Mouse (Mus musculus) spleen, adult 2 months (tissue): ENCODE measurements at regions not wholly inside any gene's neighbourhood (a gene's known extent, or its start where the extent isn't known, plus 50 kb on each side); places are given as distances from the start of the nearest gene placed in this dataset.

Experiments used
- DNase-seq, 2 experiments: peaks; one replicate each; pipeline versions ENCODE4 v3.0.0 to v3.0.0-alpha.2; 2012 to 2021; ENCODE audit warnings: low spot score in 2 of 2, low read depth in 1 of 2
- H3K27ac ChIP-seq: fragments of 200-500 bp; 2 replicates; pipeline ENCODE4 v1.5.1; 2012; ENCODE audit warnings: low read length, inconsistent platforms; ENCODE audit not compliant: insufficient read depth
- H3K27me3 ChIP-seq: fragments of 200-500 bp; 2 replicates; pipeline ENCODE4 v1.6.1; 2012; ENCODE audit warnings: mild to moderate bottlenecking, moderate library complexity, low read length, inconsistent platforms; ENCODE audit not compliant: control insufficient read depth, insufficient read depth
- H3K36me3 ChIP-seq: fragments of 200-500 bp; 2 replicates; pipeline ENCODE4 v1.6.1; 2012; ENCODE audit warnings: mild to moderate bottlenecking, low read length, inconsistent platforms; ENCODE audit not compliant: control insufficient read depth, insufficient read depth
- H3K4me1 ChIP-seq: fragments of 200-500 bp; 2 replicates; pipeline ENCODE4 v1.6.1; 2011; ENCODE audit warnings: inconsistent platforms; ENCODE audit not compliant: control insufficient read depth, insufficient read depth, insufficient read length
- H3K4me3 ChIP-seq: fragments of 200-500 bp; 2 replicates; pipeline ENCODE4 v1.5.1; 2011; ENCODE audit warnings: mild to moderate bottlenecking, inconsistent platforms; ENCODE audit not compliant: insufficient read depth, insufficient read length; ENCODE audit errors: extremely low read depth
- CTCF ChIP-seq: fragments of 200-500 bp; IDR thresholded peaks from 2 replicates; pipeline ENCODE4 v1.5.1; 2011; ENCODE audit warnings: mild to moderate bottlenecking, inconsistent platforms; ENCODE audit not compliant: insufficient read depth, insufficient read length, insufficient replicate concordance; ENCODE audit errors: extremely low read depth
- POLR2A ChIP-seq: fragments of 200-500 bp; IDR thresholded peaks from 2 replicates; pipeline ENCODE4 v1.6.1; 2011; ENCODE audit warnings: low read depth, low read length, inconsistent platforms
- WGBS: fragments of 180-500 bp; shearing (Covaris S2); methylation state at CpG from one replicate; pipeline ENCODE4 v1.1.7; 2018; 5-methylcytosine and 5-hydroxymethylcytosine counted together

GRCm38 (mm10) chr7:136196424-136197160 is 480.4 kb upstream of the Mki67 start:
- H3K27me3 ChIP-seq: no peaks in the 10 kb centered on the region
- 91% methylated on average over 17 of the region's 17 CpGs for WGBS
- no peaks in the 10 kb centered on the region for H3K36me3 ChIP-seq
- H3K4me1 ChIP-seq: no peaks in the 10 kb centered on the region
- TF ChIP-seq CTCF (no peak), POLR2A (no peak)
- DNase-seq: no peak
- H3K27ac ChIP-seq: no peak overlapping the region
- H3K4me3 ChIP-seq: no peak overlapping the region

DNA sequence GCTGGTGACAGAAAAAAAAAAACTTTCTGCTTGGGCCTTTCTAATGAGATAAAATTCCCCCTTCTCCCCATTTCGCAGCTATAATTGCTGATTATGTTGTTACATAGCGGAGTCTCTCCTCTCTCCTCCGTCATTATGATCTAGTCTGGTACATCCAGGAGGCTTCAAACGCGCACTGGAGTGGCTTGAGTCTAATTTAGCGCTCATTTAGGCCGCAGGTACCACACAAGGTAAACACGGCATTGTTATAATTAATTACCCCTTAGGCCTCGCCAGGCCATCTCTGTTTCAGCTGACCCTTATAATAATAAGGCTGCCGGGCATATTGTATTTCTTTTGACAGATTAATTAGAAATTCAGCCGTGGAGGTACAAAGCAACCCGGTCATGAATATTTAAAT is 492.7 kb upstream of the Mki67 start:
- no peaks in the 10 kb centered on the region for H3K36me3 ChIP-seq
- WGBS: 89% methylated on average over 12 of the region's 12 CpGs
- H3K27me3 ChIP-seq: no peaks in the 10 kb centered on the region
- no peak for DNase-seq
- no peak for TF ChIP-seq CTCF
- TF ChIP-seq POLR2A: no peak
- H3K4me3 ChIP-seq: no peak overlapping the region
- no peaks in the 10 kb centered on the region for H3K4me1 ChIP-seq
- no peak overlapping the region for H3K27ac ChIP-seq

DNA sequence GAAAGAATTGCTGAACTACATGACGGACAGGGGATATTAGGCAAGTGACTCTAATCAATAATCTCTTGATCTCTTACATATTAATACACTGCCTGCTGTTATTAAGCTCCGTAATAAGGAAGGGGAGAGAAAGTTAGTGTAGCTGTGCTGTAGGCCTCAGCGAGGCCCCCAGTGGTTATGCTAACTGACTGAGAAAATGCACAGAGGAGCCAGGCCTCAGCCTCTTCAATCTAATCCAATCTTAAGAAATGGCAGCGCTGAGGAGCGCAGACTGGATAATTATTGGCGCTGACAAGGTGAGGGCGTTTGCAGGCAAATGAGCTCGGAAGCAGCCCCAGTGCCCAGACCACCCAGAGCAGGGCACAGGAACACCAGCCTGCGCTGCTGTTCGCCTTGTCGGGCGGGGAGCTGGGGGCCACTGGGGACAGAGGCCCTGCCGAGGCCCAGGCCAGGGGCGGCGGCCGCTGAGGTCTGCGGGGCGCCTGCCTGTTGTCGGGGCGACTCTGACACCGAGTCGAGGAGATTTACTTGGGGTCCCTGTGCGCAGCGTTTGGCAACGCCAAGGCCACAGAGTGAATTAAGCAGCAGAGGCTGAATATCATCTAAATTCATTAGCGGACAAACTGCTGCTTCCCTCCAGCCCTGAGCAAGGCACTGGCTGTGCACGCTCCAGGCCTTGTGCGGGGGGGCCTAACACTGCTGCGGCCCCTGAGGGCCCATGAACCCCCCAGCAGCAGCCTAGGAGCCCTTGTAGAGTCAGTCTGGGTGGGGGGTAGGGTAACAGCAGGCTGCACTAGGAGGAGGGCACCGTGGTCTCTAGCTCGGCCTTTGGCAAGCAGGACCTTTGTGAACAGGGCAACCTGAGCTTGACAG is 493.4 kb upstream of the Mki67 start:
- H3K27me3 ChIP-seq: no peaks in the 10 kb centered on the region
- no peaks in the 10 kb centered on the region for H3K36me3 ChIP-seq
- no peak overlapping the region for H3K4me3 ChIP-seq
- 83% methylated on average over 31 of the region's 31 CpGs for WGBS
- H3K27ac ChIP-seq: no peak overlapping the region
- TF ChIP-seq CTCF (no peak), POLR2A (no peak)
- no peaks in the 10 kb centered on the region for H3K4me1 ChIP-seq
- DNase-seq: no peak

- H3K27me3 ChIP-seq: no peaks in the 10 kb centered on the region
- no peak overlapping the region for H3K4me3 ChIP-seq
- no peak for DNase-seq
- 79% methylated on average over 8 of the region's 8 CpGs for WGBS
- H3K27ac ChIP-seq: no peak overlapping the region
- H3K36me3 ChIP-seq: no peaks in the 10 kb centered on the region
- H3K4me1 ChIP-seq: no peaks in the 10 kb centered on the region
- TF ChIP-seq CTCF (no peak), POLR2A (no peak)
Measured at GRCm38 (mm10) chr7:136212492-136212891, 496.3 kb upstream of the Mki67 start.

DNA sequence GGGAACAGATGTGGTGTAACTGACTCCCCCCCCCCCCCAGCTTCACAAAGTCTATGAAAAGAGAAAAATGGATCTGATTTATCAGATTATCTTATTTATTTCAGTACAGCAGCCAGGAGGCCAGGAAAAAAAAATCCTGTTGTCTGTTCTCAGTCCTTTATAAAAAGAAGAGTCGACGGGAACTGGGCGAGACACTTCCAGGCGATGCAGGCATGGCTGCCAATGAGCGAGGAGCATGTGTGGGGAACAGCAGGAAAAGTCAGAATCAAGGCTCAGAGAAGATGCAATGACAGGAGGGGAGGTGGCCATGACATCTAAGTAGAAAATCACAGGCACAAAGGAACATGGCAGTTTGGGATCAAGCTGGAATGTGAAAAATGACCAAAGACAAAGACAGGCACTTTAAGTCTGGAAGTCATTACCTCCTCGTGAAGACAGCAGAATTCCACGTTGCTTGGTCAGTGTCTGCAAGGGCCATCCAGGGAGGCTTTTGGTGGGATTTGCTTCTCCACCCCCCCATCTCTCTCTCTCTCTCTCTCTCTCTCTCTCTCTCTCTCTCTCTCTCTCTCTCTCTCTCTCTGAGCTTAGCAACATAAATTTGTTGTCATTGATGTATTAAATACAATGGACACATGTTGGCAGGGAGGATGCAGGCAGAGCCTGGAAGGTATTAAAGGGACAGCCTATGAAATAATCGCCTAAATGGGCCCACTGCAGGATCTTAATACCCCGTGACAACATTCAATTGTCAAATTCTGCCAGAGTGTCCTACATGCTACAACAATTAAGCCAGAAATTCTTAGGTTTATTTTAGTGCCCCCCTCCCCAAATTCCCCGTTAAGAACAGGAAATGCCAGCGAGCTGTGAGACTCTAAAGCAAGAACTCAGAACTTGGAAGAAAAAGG is 497.1 kb upstream of the Mki67 start:
- H3K4me3 ChIP-seq: no peak overlapping the region

GRCm38 (mm10) chr7:136213962-136214308 is 497.8 kb upstream of the Mki67 start:
- no peak overlapping the region for H3K4me3 ChIP-seq
- TF ChIP-seq CTCF (no peak), POLR2A (no peak)
- no peak for DNase-seq
- no peaks in the 10 kb centered on the region for H3K4me1 ChIP-seq
- H3K27ac ChIP-seq: no peak overlapping the region
- WGBS: 83% methylated on average over 3 of the region's 3 CpGs
- H3K36me3 ChIP-seq: no peaks in the 10 kb centered on the region
- H3K27me3 ChIP-seq: no peaks in the 10 kb centered on the region

More for the DNA sequence above, 497.1 kb upstream of the Mki67 start:
- H3K27ac ChIP-seq: no peak overlapping the region
- 70% methylated on average over 11 of the region's 11 CpGs for WGBS
- no peaks in the 10 kb centered on the region for H3K27me3 ChIP-seq
- DNase-seq: no peak
- H3K4me1 ChIP-seq: no peaks in the 10 kb centered on the region
- TF ChIP-seq POLR2A: no peak
- no peak for TF ChIP-seq CTCF
- no peaks in the 10 kb centered on the region for H3K36me3 ChIP-seq

DNA sequence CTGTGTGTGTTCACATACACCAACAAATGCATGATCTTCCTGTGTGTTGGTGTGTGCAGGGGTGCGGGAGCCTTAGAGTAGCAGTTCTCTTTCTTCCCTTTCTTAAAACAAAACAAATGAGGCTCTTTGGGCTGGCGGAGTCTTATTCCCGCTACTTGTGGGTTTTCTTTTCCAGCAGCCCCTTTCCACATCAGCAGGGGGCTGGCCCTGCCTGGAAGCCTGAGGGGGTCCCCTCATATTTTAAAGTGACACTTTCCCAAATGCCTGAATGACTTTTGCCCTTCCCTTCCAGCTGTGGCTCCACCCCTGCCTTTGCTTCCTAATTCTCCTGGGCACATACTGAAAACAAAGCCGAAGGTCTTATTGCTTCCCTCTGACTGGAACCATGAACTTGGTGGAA is 498.3 kb upstream of the Mki67 start:
- Histone ChIP-seq H3K27ac (no peak overlapping the region), H3K27me3 (no peaks in the 10 kb centered on the region), H3K4me1 (no peaks in the 10 kb centered on the region), H3K4me3 (no peak overlapping the region), H3K36me3 (no peaks in the 10 kb centered on the region)
- no peak for TF ChIP-seq POLR2A
- no peak for TF ChIP-seq CTCF
- no peak for DNase-seq
- WGBS: 80% methylated on average over 4 of the region's 4 CpGs
